Mouse (Mus musculus): ENCODE measurements at regions not wholly inside any gene's neighbourhood (a gene's known extent, or its start where the extent isn't known, plus 50 kb on each side); places are given as distances from the start of the nearest gene placed in this dataset.

GRCm38 (mm10) chr16:5480148-5480547 is 224.4 kb upstream of the Eef2kmt start:
- TF ChIP-seq CTCF (IDR thresholded peaks at IDR 0.05; ENCODE audit: low read depth, low read length) (no peak), TAL1 (conservative IDR thresholded peaks at IDR 0.05; ENCODE audit: low read depth, low read length) (no peak), GATA1 (IDR thresholded peaks at IDR 0.05; ENCODE audit: borderline replicate concordance, low read length) (no peak), POLR2AphosphoS5 (IDR thresholded peaks at IDR 0.05; ENCODE audit: insufficient replicate concordance, low read depth, low read length) (no peak)

Measured in G1E (cell line).